Mouse (Mus musculus) heart, adult 2 months (tissue): ENCODE measurements at regions not wholly inside any gene's neighbourhood (a gene's known extent, or its start where the extent isn't known, plus 50 kb on each side); places are given as distances from the start of the nearest gene placed in this dataset.

Source experiments
- CTCF ChIP-seq: fragments of 200-600 bp; IDR thresholded peaks from 2 replicates; pipeline ENCODE4 v1.8.1; 2022; ENCODE audit warnings: antibody characterized with exemption, mild to moderate bottlenecking, moderate library complexity
- EP300 ChIP-seq: fragments of 200-500 bp; IDR thresholded peaks from 2 replicates; pipeline ENCODE4 v1.6.1; 2011; ENCODE audit warnings: low read depth, low read length, control low read depth; ENCODE audit not compliant: insufficient read depth
- POLR2A ChIP-seq: fragments of 200-500 bp; IDR thresholded peaks from 2 replicates; pipeline ENCODE4 v1.6.1; 2011; ENCODE audit warnings: mild to moderate bottlenecking, low read depth, low read length, control low read depth; ENCODE audit not compliant: insufficient read depth

DNA sequence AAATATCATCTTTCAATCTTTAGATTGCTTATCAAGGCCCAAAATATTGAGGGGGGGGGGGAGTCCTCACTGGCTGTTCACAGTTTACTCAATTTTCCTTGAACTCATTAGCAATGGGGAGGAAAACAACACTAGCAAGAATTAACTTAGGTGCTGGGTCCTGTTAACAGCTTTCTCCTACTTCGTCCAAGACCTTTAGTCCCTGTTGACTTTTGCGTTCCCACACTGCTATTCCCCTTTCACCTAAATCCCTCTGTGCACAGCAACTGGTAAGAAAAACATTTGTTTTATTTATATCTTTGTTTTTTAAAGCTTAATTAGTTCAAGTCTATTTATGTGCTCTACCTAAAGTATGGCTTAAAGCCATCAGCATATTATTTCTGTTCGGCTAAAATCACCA lies 240.3 kb downstream of the Rnf152 start:
- TF ChIP-seq CTCF (no peak), EP300 (no peak), POLR2A (no peak)
